Mouse (Mus musculus) C2C12 (cell line): ENCODE data around the gene Olfr199.

ENCODE experiments used
- CEBPB ChIP-seq: IDR thresholded peaks from one replicate; pipeline ENCODE4 v1.6.1; 2011; ENCODE audit warnings: low read depth, mild to moderate bottlenecking, control low read depth, moderate library complexity
- CTCF ChIP-seq: IDR thresholded peaks from one replicate; pipeline ENCODE4 v1.5.1; 2011; ENCODE audit not compliant: control insufficient read depth, insufficient read depth, insufficient read length

DNA sequence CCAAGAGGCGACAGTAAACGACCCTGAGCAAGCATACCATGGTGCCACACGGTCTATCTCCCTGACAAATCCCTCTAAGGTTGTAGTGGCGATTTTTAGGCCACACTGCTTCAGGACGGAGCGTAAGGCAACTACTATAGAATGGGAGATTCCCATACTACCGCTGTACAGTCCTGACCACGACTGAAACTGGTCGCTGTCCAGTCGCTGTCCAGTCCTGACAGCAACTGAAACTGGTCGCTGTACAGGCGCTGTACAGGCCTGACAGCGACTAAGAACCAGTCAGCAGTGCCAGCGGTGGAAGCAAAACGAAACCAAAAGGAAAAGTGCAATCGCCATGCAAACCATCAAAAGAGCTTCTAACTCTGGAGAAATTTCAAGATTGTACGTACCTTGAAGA is 30.1 kb upstream of the Olfr199 start:
- TF ChIP-seq CTCF (no peak), CEBPB (no peak)
